Mouse (Mus musculus) CD4-positive, CD25-positive, alpha-beta regulatory T cell, adult 4 months (primary cell): Measurements from ENCODE around the gene Meioc. TPM values are rescaled to one million over a fixed set of nuclear protein-coding genes. Genes with fewer than 3 reads are reported as not detected.
A peak's percentile ranks its signal among the peaks of the same experiment; 100 is the strongest.
"Not testable (repeated sequence)": the region's sequence is repeated elsewhere in the genome, so short reads cannot be mapped to it uniquely, and the experiment has no call there.

Source experiments
- ATAC-seq: one replicate; pipeline ENCODE4 v1.8.0; 2017
- polyA plus RNA-seq, 2 experiments: library from polyadenylated mRNA; unstranded; fragments of 100-300 nt; shearing (Covaris generic); gene quantifications; one replicate each; pipeline ENCODE4 v1.2.1; 2017

Gene Meioc
- polyA plus RNA-seq, 2 experiments from 2014 or later = 0.16 TPM; not detected in 1

GRCm38 (mm10) chr11:102690162-102690561 is 26.6 kb downstream of the Meioc start:
- ATAC-seq = no peak

- no peak for ATAC-seq
Observed at GRCm38 (mm10) chr11:102695289-102695688, 31.8 kb downstream of the Meioc start.

- peak; percentile 92 for ATAC-seq
Observed at GRCm38 (mm10) chr11:102697338-102698017, 34.0 kb downstream of the Meioc start, which contains the start of gene Ccdc43. Gene Ccdc43 (minus strand): TSS chr11:102697782.

GRCm38 (mm10) chr11:102698018-102698476 is 34.5 kb downstream of the Meioc start:
- ATAC-seq = peak; percentile 16

GRCm38 (mm10) chr11:102702206-102702605 is 38.7 kb downstream of the Meioc start:
- not testable (repeated sequence) for ATAC-seq

- no peak for ATAC-seq
Observed at GRCm38 (mm10) chr11:102712411-102712810, 48.9 kb downstream of the Meioc start.

- ATAC-seq = not testable (repeated sequence)
Observed at GRCm38 (mm10) chr11:102714578-102714977, 51.1 kb downstream of the Meioc start.

- no peak for ATAC-seq
Observed at GRCm38 (mm10) chr11:102716135-102716534, 52.6 kb downstream of the Meioc start.

GRCm38 (mm10) chr11:102725574-102725973 is 62.1 kb downstream of the Meioc start:
- no peak for ATAC-seq

GRCm38 (mm10) chr11:102728614-102729013 is 65.1 kb downstream of the Meioc start:
- ATAC-seq = no peak

- ATAC-seq = no peak
Observed at GRCm38 (mm10) chr11:102729835-102730234, 66.3 kb downstream of the Meioc start.

- no peak for ATAC-seq
Observed at GRCm38 (mm10) chr11:102731366-102731765, 67.8 kb downstream of the Meioc start.

Other genes starting within 250 kb of the Meioc start
- 10 to 100 TPM; 23.3 to 51.4 TPM for gene Grn, start 233.4 kb upstream of the Meioc start, polyA plus RNA-seq
- gene Fam171a2, start 216.0 kb upstream of the Meioc start, polyA plus RNA-seq = not detected
- gene Itga2b, start 193.6 kb upstream of the Meioc start, polyA plus RNA-seq = 1 to 10 TPM in 1 of 2 experiments, under 1 TPM in 1; 0.36 to 1.5 TPM
- gene Gpatch8, start 107.3 kb upstream of the Meioc start, polyA plus RNA-seq = 10 to 100 TPM; 64.2 to 75.8 TPM
- not detected for gene Gm11627, start 84.3 kb upstream of the Meioc start, polyA plus RNA-seq
- gene Fzd2, start 59.3 kb upstream of the Meioc start, polyA plus RNA-seq = not detected
- gene Ccdc43, start 34.1 kb downstream of the Meioc start, polyA plus RNA-seq = 10 to 100 TPM; 30.6 to 38.0 TPM
- gene Adam11, start 97.7 kb downstream of the Meioc start, polyA plus RNA-seq = not detected
- gene Gjc1, start 156.0 kb downstream of the Meioc start, polyA plus RNA-seq = under 1 TPM in 1 of 2 experiments, not detected in 1; 0.28 TPM
- gene Higd1b, start 172.1 kb downstream of the Meioc start, polyA plus RNA-seq = not detected
- gene Eftud2, start 217.3 kb downstream of the Meioc start, polyA plus RNA-seq = 100 to 1,000 TPM in 1 of 2 experiments, 10 to 100 TPM in 1; 97.2 to 170 TPM
- not detected for gene Ccdc103, start 217.5 kb downstream of the Meioc start, polyA plus RNA-seq
- not detected for gene Fam187a, start 221.5 kb downstream of the Meioc start, polyA plus RNA-seq
- not detected for gene Gfap, start 237.2 kb downstream of the Meioc start, polyA plus RNA-seq